9 mouse cellular contexts compared by ENCODE assay signal in genomic region chr9:121384620-121385019, GRCm38 (mm10).
DNase-seq lines count a peak whose midpoint lies in the region; ATAC-seq and TF ChIP-seq lines count a peak whose summit lies in the region.
"Had no signal": no experiment of that assay in that cellular context is flagged by ENCODE, and none has a peak within 500 bp of the region (broad histone marks: within the 10 kb centered on the region; RNA-seq: fewer than 3 reads in every experiment).

No protein-coding gene starts in this region.

- DNase-seq in layer of hippocampus, adult 11-12 months (ENCODE audit: low spot score) = peak; percentile 75
- DNase-seq in layer of hippocampus, postnatal 36 days = no peak
- no peak for DNase-seq in ES-E14 (ENCODE audit: low read depth, low spot score)
- no peak for DNase-seq in kidney, postnatal 4 days
- DNase-seq in B cell, adult 2 months = no peak

- in situ Hi-C loops in ES-E14 (cut with MboI; ENCODE audit: low sequenced_read_pairs in 2 of 2, unreplicated experiment in 2 of 2) = no loop called here

- peak overlapping the region; percentile 54; the same call in 1 of the 2 replicates for H3K9ac ChIP-seq in ES-E14 (ENCODE audit: insufficient read depth, low read depth, low read length, poor library complexity, severe bottlenecking)
- no peak overlapping the region for H3K9ac ChIP-seq in liver, embryonic 12.5 days

- peaks cover 61% of the 10 kb centered on the region for H3K4me1 ChIP-seq in E14TG2a.4 (replicated peaks; ENCODE audit: low read depth, low read length)
- H3K4me1 ChIP-seq in ES-E14 (ENCODE audit: control insufficient read depth in 2 of 2, insufficient read depth in 2 of 2, low read length in 2 of 2, poor library complexity in 1 of 2) = peaks cover 2 to 14% of the 10 kb centered on the region in 2 experiments; a peak in 1 of 4 replicates
- peaks cover 20% of the 10 kb centered on the region for H3K4me1 ChIP-seq in liver, embryonic 12.5 days

- H3K27me3 ChIP-seq in E14TG2a.4 (ENCODE audit: insufficient read depth, low read length) = no peaks in the 10 kb centered on the region
- no peaks in the 10 kb centered on the region for H3K27me3 ChIP-seq in liver, embryonic 12.5 days (replicated peaks)
- H3K27me3 ChIP-seq: lung, embryonic 15.5 days had no signal

- H3K4me3 ChIP-seq in E14TG2a.4 (replicated peaks; ENCODE audit: low read length) (peak overlapping the region; percentile 60), ES-E14 (ENCODE audit: insufficient read depth in 1 of 2, low read depth in 1 of 2, low read length in 2 of 2, poor library complexity in 1 of 2, severe bottlenecking in 1 of 2) (peak overlapping the region; percentile 9 to 43; a peak in 3 of 4 replicates)
- no peak overlapping the region for H3K4me3 ChIP-seq in liver, embryonic 12.5 days
- H3K4me3 ChIP-seq: lung, embryonic 15.5 days had no signal

- TF ChIP-seq CTCF in E14TG2a.4 (conservative IDR thresholded peaks at IDR 0.05; ENCODE audit: low read length) = no peak

- H3K9me3 ChIP-seq in E14TG2a.4 (ENCODE audit: low read length) = peaks cover 12% of the 10 kb centered on the region
- H3K9me3 ChIP-seq in ES-E14 (ENCODE audit: control insufficient read depth, insufficient read depth, low read depth, low read length) = no peaks in the 10 kb centered on the region
- H3K9me3 ChIP-seq in liver, embryonic 12.5 days (replicated peaks) = no peaks in the 10 kb centered on the region
- H3K9me3 ChIP-seq: lung, embryonic 15.5 days had no signal

- 21% methylated on average over 7 of the region's 7 CpGs for WGBS in liver, embryonic 12.5 days (ENCODE audit: insufficient replicate concordance)

- H3K36me3 ChIP-seq in E14TG2a.4 (ENCODE audit: insufficient read depth, low read length) = peaks cover 29% of the 10 kb centered on the region
- no peaks in the 10 kb centered on the region for H3K36me3 ChIP-seq in ES-E14 (ENCODE audit: control insufficient read depth, insufficient read depth, low read length, poor library complexity, severe bottlenecking)
- no peaks in the 10 kb centered on the region for H3K36me3 ChIP-seq in liver, embryonic 12.5 days
- H3K36me3 ChIP-seq: lung, embryonic 15.5 days had no signal

- H3K27ac ChIP-seq in ES-E14 (ENCODE audit: insufficient read depth, low read depth, low read length, poor library complexity, severe bottlenecking) = no peak overlapping the region
- no peak overlapping the region for H3K27ac ChIP-seq in liver, embryonic 12.5 days
- H3K27ac ChIP-seq: lung, embryonic 15.5 days had no signal

- peak overlapping the region; percentile 37 for H3K4me2 ChIP-seq in liver, embryonic 12.5 days
- H3K4me2 ChIP-seq: lung, embryonic 15.5 days had no signal

- peak; percentile 17; the same call in 1 of the 2 replicates for ATAC-seq in liver, embryonic 12.5 days
- ATAC-seq: midbrain, embryonic 16.5 days had no signal

TF ChIP-seq in ES-E14, 5 proteins besides CTCF, POLR2A, EP300 and RAD21:
- TF ChIP-seq CHD2 (IDR thresholded peaks at IDR 0.05; ENCODE audit: low read depth, low read length) (no peak), MAFK (IDR thresholded peaks at IDR 0.05; ENCODE audit: insufficient read depth, low read depth, low read length) (no peak), HCFC1 (IDR thresholded peaks at IDR 0.05; ENCODE audit: borderline replicate concordance, insufficient read depth, low read length) (no peak), ZC3H11A (IDR thresholded peaks at IDR 0.05; ENCODE audit: borderline replicate concordance, low read depth, low read length) (no peak), ZNF384 (IDR thresholded peaks at IDR 0.05; ENCODE audit: low read depth, low read length) (no peak)
